Mouse (Mus musculus) ES-Bruce4 (cell line): ENCODE results near the gene Gpc6. TPM values are rescaled to one million over a fixed set of nuclear protein-coding genes. Genes with fewer than 3 reads are reported as not detected.
A peak's percentile ranks its signal among the peaks of the same experiment; 100 is the strongest.

Experiments used
- H3K27ac ChIP-seq: 2 replicates; pipeline ENCODE4 v1.5.1; 2012; ENCODE audit warnings: low read length, inconsistent platforms; ENCODE audit not compliant: insufficient read depth
- H3K27me3 ChIP-seq: 2 replicates; pipeline ENCODE4 v1.6.1; 2012; ENCODE audit warnings: mild to moderate bottlenecking, low read length, inconsistent platforms; ENCODE audit not compliant: control insufficient read depth, poor library complexity, insufficient read depth, severe bottlenecking
- H3K36me3 ChIP-seq: 2 replicates; pipeline ENCODE4 v1.6.1; 2012; ENCODE audit warnings: inconsistent platforms, mild to moderate bottlenecking, low read length, moderate library complexity; ENCODE audit not compliant: control insufficient read depth, poor library complexity, insufficient read depth, severe bottlenecking
- H3K4me1 ChIP-seq: one replicate; pipeline ENCODE4 v1.8.1; 2011; ENCODE audit warnings: low read length; ENCODE audit not compliant: control insufficient read depth, insufficient read depth
- H3K4me3 ChIP-seq: 2 replicates; pipeline ENCODE4 v1.5.1; 2011; ENCODE audit warnings: low read depth, mild to moderate bottlenecking, low read length
- H3K9ac ChIP-seq: 2 replicates; pipeline ENCODE4 v1.6.1; 2012; ENCODE audit warnings: low read depth, mild to moderate bottlenecking, inconsistent platforms; ENCODE audit not compliant: poor library complexity, severe bottlenecking
- H3K9me3 ChIP-seq: replicated peaks from 2 replicates; pipeline ENCODE4 v1.6.1; 2012; ENCODE audit warnings: mild to moderate bottlenecking, low read length, inconsistent platforms; ENCODE audit not compliant: control insufficient read depth, poor library complexity, insufficient read depth, severe bottlenecking
- CTCF ChIP-seq: IDR thresholded peaks from one replicate; pipeline ENCODE4 v1.8.1; 2011; ENCODE audit warnings: low read depth, low read length
- EP300 ChIP-seq: IDR thresholded peaks from 2 replicates; pipeline ENCODE4 v1.6.1; 2011; ENCODE audit warnings: low read depth, low read length; ENCODE audit not compliant: insufficient read depth
- POLR2A ChIP-seq: IDR thresholded peaks from one replicate; pipeline ENCODE4 v1.8.1; 2011; ENCODE audit warnings: low read length; ENCODE audit not compliant: insufficient read depth
- polyA plus RNA-seq: library from polyadenylated mRNA; stranded (reverse); fragments of >200 nt; gene quantifications from 2 replicates; pipeline ENCODE4 v1.2.4, GENCODE M21; 2011; ENCODE audit warnings: low read depth; ENCODE audit not compliant: missing spikeins, insufficient read depth, insufficient read length

Gpc6 gene
- polyA plus RNA-seq, 1 experiment, result 4.7 TPM

DNA sequence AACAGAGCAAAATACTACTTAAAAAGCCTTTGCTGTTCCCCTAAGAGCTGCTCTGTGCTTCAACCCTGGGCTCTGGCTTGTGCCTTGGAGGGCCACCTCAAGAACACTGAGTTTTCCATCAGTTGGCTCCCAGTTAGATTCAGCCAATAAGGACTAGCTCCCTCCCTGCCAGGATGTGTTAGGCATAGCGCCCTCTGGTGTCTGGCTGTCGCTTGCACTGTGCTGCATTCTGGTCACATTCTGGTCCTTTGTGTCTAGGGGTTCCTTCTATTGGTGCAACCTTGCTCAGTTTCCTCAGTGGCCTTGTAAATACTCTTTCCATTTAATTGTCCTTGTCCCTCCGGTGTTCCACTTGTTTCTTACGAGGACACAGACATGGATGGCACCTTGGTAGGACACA, 1037.3 kb downstream of the Gpc6 start:
- no peak for TF ChIP-seq POLR2A
- no peak for TF ChIP-seq EP300
- peak; percentile 79 for TF ChIP-seq CTCF
- Histone ChIP-seq H3K4me3 (no peak overlapping the region), H3K27me3 (no peaks in the 10 kb centered on the region; the same call in 1 of the 2 replicates), H3K9ac (no peak overlapping the region), H3K9me3 (no peaks in the 10 kb centered on the region), H3K27ac (no peak overlapping the region), H3K4me1 (no peaks in the 10 kb centered on the region), H3K36me3 (no peaks in the 10 kb centered on the region)

DNA sequence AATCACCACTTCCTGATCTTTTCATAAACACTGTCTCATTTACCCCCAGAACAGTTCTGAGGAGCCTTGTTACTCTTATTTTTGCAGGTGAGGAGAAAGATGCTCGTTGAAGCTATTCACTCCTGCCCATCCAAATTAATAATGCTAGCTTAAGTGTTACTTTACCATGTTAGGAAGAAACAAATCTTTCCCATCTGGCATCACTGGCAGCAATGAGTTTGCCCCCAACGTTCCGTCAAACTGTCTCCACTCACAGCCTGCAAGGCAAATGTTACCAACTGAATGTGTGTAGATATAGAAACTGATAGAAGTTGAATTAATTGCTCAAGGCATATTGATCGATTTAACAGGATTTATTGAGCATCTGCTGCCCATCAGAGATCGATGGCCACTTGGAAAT, 1047.5 kb downstream of the Gpc6 start:
- Histone ChIP-seq H3K9me3 (no peaks in the 10 kb centered on the region), H3K27me3 (no peaks in the 10 kb centered on the region), H3K27ac (no peak overlapping the region), H3K9ac (no peak overlapping the region), H3K4me1 (no peaks in the 10 kb centered on the region), H3K4me3 (no peak overlapping the region), H3K36me3 (no peaks in the 10 kb centered on the region)
- no peak for TF ChIP-seq EP300
- TF ChIP-seq CTCF, result no peak
- TF ChIP-seq POLR2A, result no peak

DNA sequence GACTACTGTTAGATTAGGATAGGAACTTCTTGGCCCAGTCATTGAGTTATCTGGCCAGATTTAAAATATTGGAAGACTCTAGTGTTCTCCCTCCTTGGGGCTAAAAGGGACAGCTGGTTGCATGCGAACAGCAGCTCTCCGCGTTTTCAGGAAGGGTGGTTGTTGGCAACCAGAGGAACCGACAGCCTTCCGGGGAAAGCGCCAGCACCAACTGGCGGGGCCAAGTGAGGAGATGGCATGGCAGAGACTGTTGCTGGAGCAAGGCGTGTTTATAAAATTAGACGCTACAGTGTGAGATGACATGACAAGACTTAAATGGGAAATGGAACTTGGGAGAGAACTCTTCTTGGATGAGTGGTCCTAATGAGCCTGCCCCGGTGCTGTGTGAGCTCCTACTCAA, 1056.4 kb downstream of the Gpc6 start:
- Histone ChIP-seq H3K9ac (no peak overlapping the region), H3K9me3 (no peaks in the 10 kb centered on the region), H3K4me1 (no peaks in the 10 kb centered on the region), H3K27ac (no peak overlapping the region), H3K27me3 (no peaks in the 10 kb centered on the region), H3K36me3 (no peaks in the 10 kb centered on the region), H3K4me3 (no peak overlapping the region)
- TF ChIP-seq CTCF (no peak), EP300 (no peak), POLR2A (no peak)

DNA sequence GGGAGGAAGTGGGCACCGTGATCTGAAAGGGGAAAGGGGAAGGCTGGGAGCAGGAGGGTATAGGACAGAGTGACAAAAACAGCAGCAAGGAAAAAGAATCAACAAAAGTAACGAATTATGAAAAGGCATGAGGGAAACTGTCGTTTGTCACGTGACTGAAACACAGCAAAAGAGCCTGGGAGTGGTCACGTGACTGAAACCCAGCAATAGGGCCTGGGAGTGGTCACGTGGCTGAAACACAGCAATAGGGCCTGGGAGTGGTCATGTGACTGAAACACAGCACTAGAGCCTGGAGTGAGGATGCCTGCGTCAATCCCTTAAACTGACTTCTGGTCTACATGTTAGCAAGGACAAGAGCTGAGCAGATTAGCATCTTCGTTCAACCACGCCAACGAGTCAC, 1063.3 kb downstream of the Gpc6 start:
- no peaks in the 10 kb centered on the region for H3K4me1 ChIP-seq
- no peak overlapping the region for H3K9ac ChIP-seq
- no peaks in the 10 kb centered on the region for H3K9me3 ChIP-seq
- no peak overlapping the region for H3K27ac ChIP-seq
- no peak for TF ChIP-seq CTCF
- no peak for TF ChIP-seq EP300
- no peak for TF ChIP-seq POLR2A
- no peaks in the 10 kb centered on the region for H3K36me3 ChIP-seq
- no peaks in the 10 kb centered on the region for H3K27me3 ChIP-seq
- H3K4me3 ChIP-seq, result no peak overlapping the region

DNA sequence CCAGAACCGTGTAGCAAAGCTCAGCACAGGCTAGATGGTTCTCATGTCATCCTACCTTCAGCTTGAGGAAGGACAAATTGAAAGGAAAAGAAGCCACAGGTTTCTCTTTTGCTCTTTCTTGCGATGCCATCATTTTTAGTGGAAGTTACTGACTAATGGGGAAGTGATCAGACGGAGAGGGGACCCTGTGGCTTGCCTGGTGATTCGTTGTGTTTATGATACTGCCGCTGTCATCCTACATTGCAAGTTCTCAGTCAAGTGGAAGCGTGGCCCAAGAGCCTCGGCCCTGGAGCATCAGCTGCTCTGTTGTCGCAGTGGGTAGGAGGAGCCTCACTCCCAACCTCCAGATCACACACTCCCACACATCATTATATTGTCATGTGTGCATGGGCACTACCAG, 1065.1 kb downstream of the Gpc6 start:
- Histone ChIP-seq H3K4me3 (no peak overlapping the region), H3K27me3 (no peaks in the 10 kb centered on the region; the same call in 1 of the 2 replicates), H3K9ac (no peak overlapping the region), H3K27ac (no peak overlapping the region), H3K4me1 (no peaks in the 10 kb centered on the region), H3K9me3 (no peaks in the 10 kb centered on the region), H3K36me3 (no peaks in the 10 kb centered on the region)
- TF ChIP-seq CTCF, result no peak
- no peak for TF ChIP-seq POLR2A
- TF ChIP-seq EP300, result no peak

DNA sequence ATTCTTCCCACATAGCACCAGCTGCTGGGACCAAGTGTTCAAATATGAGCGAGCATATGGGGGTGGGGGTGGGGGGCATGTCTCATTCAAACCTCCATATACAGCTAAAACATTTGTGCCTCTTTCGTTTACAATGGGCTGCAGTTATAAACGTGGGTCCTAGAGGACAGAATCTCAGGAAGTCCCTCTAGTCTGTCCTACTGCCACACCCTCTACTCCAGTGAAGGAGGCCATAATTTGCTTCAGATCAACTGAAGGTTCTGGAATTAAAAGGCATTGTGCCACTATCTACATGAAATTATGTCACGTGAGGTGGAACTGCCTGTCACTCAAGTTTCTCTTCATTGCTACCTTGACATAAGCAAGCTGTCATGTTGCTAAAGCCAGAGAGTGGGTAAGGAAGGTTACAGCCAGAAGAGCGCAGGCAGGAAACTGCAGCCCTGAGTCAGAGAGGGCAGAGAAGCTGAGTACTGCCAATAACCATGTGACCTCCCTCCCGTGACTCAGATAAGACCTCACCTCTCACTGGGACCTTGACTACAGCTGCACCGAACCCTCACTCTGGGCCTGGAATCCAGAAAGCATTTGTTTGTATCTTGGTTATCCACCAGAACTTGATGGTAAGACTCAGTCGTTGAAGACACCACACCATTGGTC, 1067.6 kb downstream of the Gpc6 start:
- H3K4me3 ChIP-seq, result no peak overlapping the region
- TF ChIP-seq CTCF (no peak), EP300 (no peak), POLR2A (no peak)
- H3K27ac ChIP-seq, result no peak overlapping the region
- H3K36me3 ChIP-seq, result no peaks in the 10 kb centered on the region
- H3K9me3 ChIP-seq, result no peaks in the 10 kb centered on the region
- no peaks in the 10 kb centered on the region; the same call in 1 of the 2 replicates for H3K27me3 ChIP-seq
- H3K9ac ChIP-seq, result no peak overlapping the region
- H3K4me1 ChIP-seq, result no peaks in the 10 kb centered on the region
